Mouse (Mus musculus) E14TG2a.4 (cell line): ENCODE measurements around the gene Bpifc.

ENCODE experiments used
- CTCF ChIP-seq: conservative IDR thresholded peaks from 2 replicates; pipeline ENCODE4 v1.5.1; 2014; ENCODE audit warnings: low read length
- POU5F1 ChIP-seq: IDR thresholded peaks from 2 replicates; pipeline ENCODE4 v1.6.1; 2014; ENCODE audit warnings: low read length, borderline replicate concordance

DNA sequence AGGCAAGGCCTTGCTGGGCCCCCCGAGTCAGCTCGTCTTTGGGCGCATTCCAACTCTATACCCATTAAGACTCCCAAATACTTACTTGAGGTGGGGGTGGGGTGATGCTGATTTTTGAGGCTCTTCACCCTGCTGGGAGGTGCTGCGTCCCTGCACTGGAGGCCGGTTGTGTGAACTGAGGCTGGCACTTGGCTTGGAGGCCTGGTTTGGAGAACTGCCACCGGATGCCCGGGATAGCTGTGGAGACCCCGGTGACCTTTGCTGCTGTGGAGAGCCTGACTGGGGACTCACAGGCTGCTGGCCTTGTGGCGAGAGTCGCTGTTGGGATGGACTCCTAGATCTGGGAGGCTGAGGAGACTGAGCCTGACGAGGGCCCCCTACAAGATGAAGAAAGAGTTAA is 45.6 kb upstream of the Bpifc start:
- TF ChIP-seq CTCF (no peak), POU5F1 (no peak)
